Mouse (Mus musculus) MEL (cell line): ENCODE measurements at regions not wholly inside any gene's neighbourhood (a gene's known extent, or its start where the extent isn't known, plus 50 kb on each side); places are given as distances from the start of the nearest gene placed in this dataset.

Experiments
- DNase-seq: peaks from one replicate; pipeline ENCODE4 v3.0.0; 2011; ENCODE audit warnings: low read depth, low spot score
- H3K27ac ChIP-seq: 2 replicates; pipeline ENCODE4 v1.5.1; 2012; ENCODE audit warnings: low read depth, mild to moderate bottlenecking, control low read depth, low read length, moderate library complexity; ENCODE audit not compliant: control insufficient read depth
- H3K27me3 ChIP-seq, 2 experiments: fragments of 150-350 bp in 1 of 2; sonication (generic) in 1 of 2; 2 replicates each; pipeline ENCODE4 v1.6.1; 2012; ENCODE audit warnings: low read length in 2 of 2, mild to moderate bottlenecking in 2 of 2, improper control_type of control experiment in 1 of 2, moderate library complexity in 1 of 2; ENCODE audit not compliant: insufficient read depth in 2 of 2, control insufficient read depth in 1 of 2
- H3K36me3 ChIP-seq, 2 experiments: 2 replicates each; pipeline ENCODE4 v1.6.1; 2012 to 2014; ENCODE audit warnings: low read length in 2 of 2, improper control_type of control experiment in 1 of 2, inconsistent platforms in 1 of 2, mild to moderate bottlenecking in 1 of 2; ENCODE audit not compliant: insufficient read depth in 2 of 2, control insufficient read depth in 1 of 2
- H3K4me1 ChIP-seq, 2 experiments: fragments of 150-350 bp in 1 of 2; sonication (generic) in 1 of 2; 2 replicates each; pipeline ENCODE4 v1.6.1; 2012; ENCODE audit warnings: low read length in 2 of 2, improper control_type of control experiment in 1 of 2, mild to moderate bottlenecking in 1 of 2; ENCODE audit not compliant: insufficient read depth in 2 of 2, control insufficient read depth in 1 of 2
- H3K4me3 ChIP-seq, 2 experiments: fragments of 150-350 bp in 1 of 2; sonication (generic) in 1 of 2; 2 replicates each; pipeline ENCODE4 v1.5.1; 2012; ENCODE audit warnings: low read depth in 2 of 2, low read length in 2 of 2, mild to moderate bottlenecking in 2 of 2, moderate library complexity in 2 of 2, control low read depth in 1 of 2, improper control_type of control experiment in 1 of 2; ENCODE audit not compliant: control insufficient read depth in 1 of 2, insufficient read depth in 1 of 2
- H3K79me2 ChIP-seq: 2 replicates; pipeline ENCODE4 v1.6.1; 2012; ENCODE audit warnings: mild to moderate bottlenecking, low read length, moderate library complexity; ENCODE audit not compliant: control insufficient read depth, poor library complexity, insufficient read depth
- H3K9ac ChIP-seq: 2 replicates; pipeline ENCODE4 v1.6.1; 2012; ENCODE audit warnings: low read depth, mild to moderate bottlenecking, control low read depth, low read length, moderate library complexity; ENCODE audit not compliant: control insufficient read depth, poor library complexity, severe bottlenecking
- H3K9me3 ChIP-seq: fragments of 150-350 bp; sonication (generic); replicated peaks from 2 replicates; pipeline ENCODE4 v1.6.1; 2012; ENCODE audit warnings: mild to moderate bottlenecking, low read length, improper control_type of control experiment, moderate library complexity; ENCODE audit not compliant: insufficient read depth
- CHD2 ChIP-seq: IDR thresholded peaks from 2 replicates; pipeline ENCODE4 v1.6.1; 2011; ENCODE audit warnings: low read length, improper control_type of control experiment
- CTCF ChIP-seq, 3 experiments: IDR thresholded peaks in 2 of 3; conservative IDR thresholded peaks in 1 of 3; 2 replicates each; pipeline ENCODE4 v1.5.1; 2011 to 2012; ENCODE audit warnings: low read length in 3 of 3, low read depth in 2 of 3, mild to moderate bottlenecking in 2 of 3, improper control_type of control experiment in 1 of 3, inconsistent platforms in 1 of 3, mixed read lengths in 1 of 3, moderate library complexity in 1 of 3; ENCODE audit not compliant: control insufficient read depth in 1 of 3, insufficient read depth in 1 of 3, poor library complexity in 1 of 3, severe bottlenecking in 1 of 3
- ELF1 ChIP-seq: IDR thresholded peaks from 2 replicates; pipeline ENCODE4 v1.6.1; 2014; ENCODE audit warnings: low read depth, mild to moderate bottlenecking, inconsistent platforms, low read length, improper control_type of control experiment, moderate library complexity
- EP300 ChIP-seq, 2 experiments: IDR thresholded peaks; 2 replicates each; pipeline ENCODE4 v1.6.1; 2011; ENCODE audit warnings: improper control_type of control experiment in 2 of 2, low read length in 2 of 2, low read depth in 1 of 2, mild to moderate bottlenecking in 1 of 2
- ETS1 ChIP-seq: IDR thresholded peaks from 2 replicates; pipeline ENCODE4 v1.6.1; 2012; ENCODE audit warnings: low read depth, mild to moderate bottlenecking, inconsistent platforms, low read length, improper control_type of control experiment, moderate library complexity
- GATA1 ChIP-seq: IDR thresholded peaks from 2 replicates; pipeline ENCODE4 v1.6.1; 2011; ENCODE audit warnings: low read depth, low read length, improper control_type of control experiment
- MAFK ChIP-seq: IDR thresholded peaks from 2 replicates; pipeline ENCODE4 v1.6.1; 2011; ENCODE audit warnings: low read depth, mild to moderate bottlenecking, low read length, improper control_type of control experiment, borderline replicate concordance
- MAX ChIP-seq: IDR thresholded peaks from 2 replicates; pipeline ENCODE4 v1.6.1; 2011; ENCODE audit warnings: low read length, improper control_type of control experiment
- MYB ChIP-seq: IDR thresholded peaks from 2 replicates; pipeline ENCODE4 v1.6.1; 2011; ENCODE audit warnings: mild to moderate bottlenecking, low read depth, low read length, improper control_type of control experiment
- MYC ChIP-seq: IDR thresholded peaks from 2 replicates; pipeline ENCODE4 v1.6.1; 2011; ENCODE audit warnings: low read depth, mild to moderate bottlenecking, low read length, improper control_type of control experiment, moderate library complexity
- NRF1 ChIP-seq: IDR thresholded peaks from 2 replicates; pipeline ENCODE4 v1.6.1; 2014; ENCODE audit warnings: low read depth, mild to moderate bottlenecking, inconsistent platforms, low read length, improper control_type of control experiment, moderate library complexity; ENCODE audit not compliant: poor library complexity, insufficient read depth, severe bottlenecking
- POLR2A ChIP-seq, 2 experiments: IDR thresholded peaks; 2 replicates each; pipeline ENCODE4 v1.6.1; 2011 to 2012; ENCODE audit warnings: low read length in 2 of 2, mild to moderate bottlenecking in 2 of 2, control low read depth in 1 of 2, improper control_type of control experiment in 1 of 2, low read depth in 1 of 2, moderate library complexity in 1 of 2; ENCODE audit not compliant: control insufficient read depth in 1 of 2, insufficient read depth in 1 of 2, poor library complexity in 1 of 2
- POLR2AphosphoS2 ChIP-seq: IDR thresholded peaks from 2 replicates; pipeline ENCODE4 v1.6.1; 2011; ENCODE audit warnings: low read length, improper control_type of control experiment
- RAD21 ChIP-seq: IDR thresholded peaks from 2 replicates; pipeline ENCODE4 v1.6.1; 2011; ENCODE audit warnings: mild to moderate bottlenecking, low read depth, low read length, improper control_type of control experiment
- TCF12 ChIP-seq: IDR thresholded peaks from 2 replicates; pipeline ENCODE4 v1.6.1; 2014; ENCODE audit warnings: low read depth, mild to moderate bottlenecking, inconsistent platforms, low read length, improper control_type of control experiment, moderate library complexity
- ZKSCAN1 ChIP-seq: IDR thresholded peaks from 2 replicates; pipeline ENCODE4 v1.6.1; 2012; ENCODE audit warnings: low read depth, mild to moderate bottlenecking, inconsistent platforms, low read length, improper control_type of control experiment, moderate library complexity
- ZMIZ1 ChIP-seq: IDR thresholded peaks from 2 replicates; pipeline ENCODE4 v1.6.1; 2012; ENCODE audit warnings: low read depth, mild to moderate bottlenecking, inconsistent platforms, low read length, improper control_type of control experiment, moderate library complexity
- ZNF384 ChIP-seq: IDR thresholded peaks from 2 replicates; pipeline ENCODE4 v1.6.1; 2012; ENCODE audit warnings: low read depth, mild to moderate bottlenecking, inconsistent platforms, low read length, improper control_type of control experiment

GRCm38 (mm10) chr3:45659052-45659451 is 280.9 kb downstream of the Pcdh10 start:
- Histone ChIP-seq H3K27me3 (no peaks in the 10 kb centered on the region), H3K79me2 (no peaks in the 10 kb centered on the region), H3K36me3 (no peaks in the 10 kb centered on the region), H3K4me3 (no peak overlapping the region), H3K9me3 (no peaks in the 10 kb centered on the region), H3K4me1 (no peaks in the 10 kb centered on the region), H3K9ac (no peak overlapping the region), H3K27ac (no peak overlapping the region)
- DNase-seq: no peak
- TF ChIP-seq RAD21 (no peak), CTCF (IDR thresholded peaks at IDR 0.05 in 2 of 3, conservative IDR thresholded peaks at IDR 0.05 in 1 of 3; ENCODE audit: control insufficient read depth in 1 of 3, insufficient read depth in 1 of 3, low read depth in 2 of 3, low read length in 3 of 3, poor library complexity in 1 of 3, severe bottlenecking in 1 of 3) (no peak), MYC (no peak), MYB (no peak), ZNF384 (no peak), ETS1 (no peak), EP300 (IDR thresholded peaks at IDR 0.05; ENCODE audit: low read depth in 1 of 2, low read length in 2 of 2) (no peak), ZKSCAN1 (no peak), ELF1 (no peak), MAX (no peak), CHD2 (no peak)

GRCm38 (mm10) chr3:45670434-45670833 is 292.2 kb downstream of the Pcdh10 start:
- no peaks in the 10 kb centered on the region for H3K27me3 ChIP-seq
- H3K4me1 ChIP-seq: no peaks in the 10 kb centered on the region
- H3K9ac ChIP-seq: no peak overlapping the region
- DNase-seq: no peak
- TF ChIP-seq GATA1: no peak
- no peak for TF ChIP-seq ZMIZ1
- no peak for TF ChIP-seq ZKSCAN1
- no peak for TF ChIP-seq MYB
- TF ChIP-seq MAFK: no peak
- no peak for TF ChIP-seq NRF1
- no peaks in the 10 kb centered on the region for H3K79me2 ChIP-seq
- H3K36me3 ChIP-seq: no peaks in the 10 kb centered on the region
- no peaks in the 10 kb centered on the region for H3K9me3 ChIP-seq
- H3K4me3 ChIP-seq: no peak overlapping the region
- no peak overlapping the region for H3K27ac ChIP-seq

- no peaks in the 10 kb centered on the region for H3K27me3 ChIP-seq
- TF ChIP-seq EP300 (IDR thresholded peaks at IDR 0.05; ENCODE audit: low read depth in 1 of 2, low read length in 2 of 2) (no peak), TCF12 (no peak), POLR2AphosphoS2 (no peak), POLR2A (IDR thresholded peaks at IDR 0.05; ENCODE audit: control insufficient read depth in 1 of 2, insufficient read depth in 1 of 2, low read depth in 1 of 2, low read length in 2 of 2, poor library complexity in 1 of 2) (no peak), ETS1 (no peak)
- TF ChIP-seq, all 39 proteins: peak for 0
- no peaks in the 10 kb centered on the region for H3K4me1 ChIP-seq
- H3K9ac ChIP-seq: no peak overlapping the region
- no peak overlapping the region for H3K4me3 ChIP-seq
- H3K79me2 ChIP-seq: no peaks in the 10 kb centered on the region
- H3K27ac ChIP-seq: no peak overlapping the region
- H3K9me3 ChIP-seq: no peaks in the 10 kb centered on the region
- no peaks in the 10 kb centered on the region for H3K36me3 ChIP-seq
- DNase-seq: no peak
Measured at GRCm38 (mm10) chr3:45677672-45678071, 299.5 kb downstream of the Pcdh10 start.
